8 mouse cellular contexts compared by ENCODE assay signal in the genomic region with DNA sequence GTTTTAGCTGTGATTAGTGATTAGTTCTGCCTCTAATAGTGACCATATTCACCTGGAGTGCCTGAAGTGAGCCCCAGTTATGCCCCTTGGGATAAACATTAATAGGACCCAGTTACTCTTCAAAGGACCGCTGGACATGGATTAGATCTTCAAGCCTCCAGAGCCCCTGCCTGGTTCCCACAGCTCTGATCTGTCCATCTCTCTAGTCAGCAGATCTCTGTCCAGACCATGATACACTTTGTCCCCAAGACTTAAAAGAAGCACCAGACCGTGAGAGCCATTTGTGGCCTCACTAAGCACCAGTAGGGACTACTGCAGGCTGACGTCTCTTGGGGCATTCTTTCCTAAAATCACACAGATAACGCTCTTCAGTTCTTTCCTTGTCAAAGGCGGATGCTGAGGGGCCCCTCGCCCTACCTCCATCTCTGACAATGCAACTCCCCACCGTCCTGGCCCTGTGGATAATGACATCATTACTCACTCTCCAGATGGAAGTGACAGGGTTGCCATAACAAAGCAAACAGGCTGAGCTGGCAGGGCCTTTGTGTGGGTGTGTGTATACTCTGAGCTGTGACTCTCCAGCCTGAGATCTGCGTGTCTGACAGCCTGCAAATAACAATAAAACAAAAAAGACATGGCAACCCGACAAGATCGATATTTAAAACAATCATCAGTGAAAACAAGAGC. TPM values are rescaled to one million over a fixed set of nuclear protein-coding genes. Genes with fewer than 3 reads are reported as not detected.
DNase-seq lines count a peak whose midpoint lies in the region; ATAC-seq lines count a peak whose summit lies in the region.

No protein-coding gene starts in this region.

- ATAC-seq in embryonic facial prominence, embryonic 15.5 days (ENCODE audit: insufficient number of reproducible peaks, low FRiP score, low TSS enrichment, low read depth): 0 out of 2 replicates have a peak, but pooled peaks have one; percentile 62
- ATAC-seq in megakaryocyte-erythroid progenitor cell, adult 5-6 weeks (replicated peaks; ENCODE audit: low FRiP score, low TSS enrichment, poor library complexity, severe bottlenecking): no peak

- no peaks in the 10 kb centered on the region for H3K36me3 ChIP-seq in embryonic facial prominence, embryonic 15.5 days

- H3K27ac ChIP-seq in embryonic facial prominence, embryonic 15.5 days (replicated peaks): no peak overlapping the region

- no peak overlapping the region for H3K4me3 ChIP-seq in embryonic facial prominence, embryonic 15.5 days (replicated peaks)

- no peaks in the 10 kb centered on the region for H3K27me3 ChIP-seq in embryonic facial prominence, embryonic 15.5 days

- H3K4me1 ChIP-seq in embryonic facial prominence, embryonic 15.5 days: peaks cover 19% of the 10 kb centered on the region

- WGBS in embryonic facial prominence, embryonic 15.5 days: 30% methylated on average over 10 of the region's 10 CpGs

- intact Hi-C loops in heart, postnatal 25 days (cut with DNase I): no loop called here

- H3K9me3 ChIP-seq in embryonic facial prominence, embryonic 15.5 days (replicated peaks): no peaks in the 10 kb centered on the region

- H3K9ac ChIP-seq in embryonic facial prominence, embryonic 15.5 days: no peak overlapping the region

- H3K4me2 ChIP-seq in embryonic facial prominence, embryonic 15.5 days (replicated peaks): 0 out of 2 replicates have a peak overlapping the region, but pooled peaks have one; percentile 40

- peak; percentile 29 for DNase-seq in adrenal gland, postnatal 10 days
- DNase-seq in adrenal gland, postnatal 25 days: no peak
- peak; percentile 31 for DNase-seq in heart, postnatal 25 days (ENCODE audit: low spot score)
- DNase-seq in layer of hippocampus, adult 18-20 months (ENCODE audit: low spot score in 2 of 2): peak; percentile 76 to 90
- peak; percentile 63 for DNase-seq in lung, postnatal 10 days
- DNase-seq in skeletal muscle tissue, adult 2 months (ENCODE audit: low read depth, low spot score): peak; percentile 27

RNA-seq across cellular contexts. Expression of a gene that starts 26.8 kb away (rescaled TPM):
- total RNA-seq in adrenal gland, postnatal 10 days (2021): 100 to 1,000 TPM; 103 to 119 TPM
- 125 and 137 TPM in 2 replicates for total RNA-seq in adrenal gland, postnatal 25 days (2021)
- polyA plus RNA-seq in embryonic facial prominence, embryonic 15.5 days (2015; fragmentation: Nextera tagmentation; extraction: Ambion mirVana): 107 and 114 TPM in 2 replicates
- total RNA-seq in heart, postnatal 25 days (2021): 10 to 100 TPM; 45.5 to 58.2 TPM
- 100 to 1,000 TPM; 117 TPM for total RNA-seq in layer of hippocampus, adult 18-20 months (2021)
- total RNA-seq in megakaryocyte-erythroid progenitor cell, adult 5-6 weeks (2014; fragmentation: Nextera tagmentation): 292 and 335 TPM in 2 replicates
- 857 and 878 TPM in 2 replicates for total RNA-seq in megakaryocyte-erythroid progenitor cell, adult 5-6 weeks (2017)
